Mouse (Mus musculus) adrenal gland, adult (tissue): ENCODE measurements around the gene Olfr979.
"Not testable (repeated sequence)": the region's sequence is repeated elsewhere in the genome, so short reads cannot be mapped to it uniquely, and the experiment has no call there.

Experiments used
- DNase-seq, 2 experiments: peaks; one replicate each; pipeline ENCODE4 v3.0.0; 2022 to 2023; ENCODE audit warnings: low spot score in 1 of 2; ENCODE audit not compliant: inconsistent age in 2 of 2

Olfr979 gene

DNA sequence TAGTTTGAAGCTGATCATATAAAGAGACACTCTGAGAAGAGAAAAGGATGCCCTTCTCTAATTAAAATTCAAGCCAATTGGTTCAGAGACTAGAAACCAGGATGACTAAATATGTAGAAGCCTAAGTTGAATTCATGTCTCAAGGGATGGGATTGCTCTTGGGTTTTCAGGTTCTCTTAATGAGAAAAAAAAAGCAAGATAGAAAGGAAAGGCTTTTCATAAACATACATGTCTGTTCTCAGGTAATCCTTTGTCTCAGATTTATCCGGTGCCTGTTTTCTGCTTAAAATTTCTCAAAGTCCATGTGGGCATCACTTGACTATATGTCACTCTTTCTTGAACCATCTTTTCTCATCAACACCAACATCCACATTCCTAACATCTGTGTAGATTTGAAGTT is at the start of gene Olfr979:
Gene Olfr979 (minus strand): TSS at position 101 of the 400 bp plus-strand sequence.
- no peak for DNase-seq

DNA sequence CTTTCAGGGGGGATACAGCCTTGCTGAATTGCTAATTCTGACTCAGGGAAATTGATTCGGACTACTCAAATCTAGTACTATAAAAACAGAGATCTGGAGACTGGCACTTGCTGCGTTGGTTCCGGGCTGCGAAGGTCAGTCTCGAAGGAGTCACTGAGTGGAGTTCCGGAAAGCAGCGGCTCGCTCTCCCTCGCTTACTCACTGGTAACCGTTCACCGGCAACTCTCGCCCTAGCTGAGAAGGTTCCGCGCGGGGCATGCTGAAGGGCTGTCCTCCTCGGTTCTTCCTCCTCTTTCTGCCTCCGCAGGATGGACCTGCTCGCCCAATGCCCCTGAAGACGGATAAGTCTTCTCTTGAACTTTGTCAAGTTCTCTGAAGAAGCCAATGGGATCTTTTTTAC is 46.9 kb upstream of the Olfr979 start:
- no peak for DNase-seq

DNA sequence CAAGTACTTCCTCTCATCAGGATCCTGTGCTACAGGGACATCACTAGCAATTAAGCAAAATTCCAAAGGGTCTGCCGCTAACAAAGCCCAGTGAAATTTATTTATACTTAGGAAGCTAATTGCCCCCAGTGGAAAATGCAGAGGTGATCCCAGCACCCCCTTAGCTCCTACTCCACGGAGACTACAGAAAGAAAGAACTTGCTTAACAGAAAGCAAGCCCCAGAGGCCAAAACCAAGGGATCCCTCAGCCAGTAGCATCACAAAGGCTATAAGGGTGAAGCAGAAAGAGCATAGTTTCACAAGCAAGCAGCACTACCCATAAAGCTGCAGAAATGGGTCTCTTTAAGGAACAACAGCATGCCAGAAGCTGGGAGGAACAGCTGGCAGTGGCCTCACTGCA is 17.9 kb upstream of the Olfr979 start, which contains the start of gene Olfr981:
Gene Olfr981 (plus strand): TSS at position 301 of the 400 bp plus-strand sequence.
- no peak for DNase-seq

DNA sequence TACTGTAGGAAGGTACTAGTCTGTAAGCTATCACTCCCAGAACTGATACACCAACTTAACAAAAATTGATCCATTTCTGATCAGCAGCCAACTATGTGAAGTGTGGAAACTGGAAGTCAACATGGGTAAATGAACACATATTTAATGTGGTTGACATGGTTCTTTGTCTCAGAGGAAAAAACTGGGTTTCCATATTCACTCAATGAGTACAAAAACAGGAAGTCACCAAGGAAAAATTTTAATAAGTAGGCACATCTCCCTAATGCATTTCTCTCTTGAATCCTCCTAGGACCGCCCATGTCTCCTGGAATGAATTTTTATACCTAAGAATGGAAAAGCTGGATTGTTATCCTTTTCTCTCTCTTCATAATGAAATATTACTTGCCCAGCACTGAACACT is 6.2 kb upstream of the Olfr979 start, which contains the start of gene Olfr980:
Gene Olfr980 (minus strand): TSS at position 101 of the 400 bp plus-strand sequence.
- no peak for DNase-seq

DNA sequence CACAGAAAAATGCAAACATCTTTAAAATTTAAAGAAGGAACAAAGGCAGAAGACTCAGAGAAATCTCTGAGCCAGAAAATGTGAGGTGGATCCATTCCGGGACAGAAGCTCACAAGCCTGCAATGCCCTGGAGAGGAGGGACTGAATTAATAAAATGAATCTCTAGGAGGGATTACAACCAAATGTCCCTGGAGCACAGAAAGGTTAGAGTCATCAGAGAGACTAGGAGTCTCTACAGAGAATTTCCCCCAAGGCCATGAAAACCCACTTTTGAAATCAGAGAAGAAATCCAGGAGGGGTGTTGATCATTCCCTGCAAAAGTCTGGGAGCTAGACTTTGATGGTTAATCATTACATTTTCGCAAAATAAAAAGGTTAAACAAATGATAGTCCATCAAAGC is 11.5 kb downstream of the Olfr979 start, which contains the start of gene Olfr978:
Gene Olfr978 (plus strand): TSS at position 301 of the 400 bp plus-strand sequence.
- DNase-seq, result no peak

DNA sequence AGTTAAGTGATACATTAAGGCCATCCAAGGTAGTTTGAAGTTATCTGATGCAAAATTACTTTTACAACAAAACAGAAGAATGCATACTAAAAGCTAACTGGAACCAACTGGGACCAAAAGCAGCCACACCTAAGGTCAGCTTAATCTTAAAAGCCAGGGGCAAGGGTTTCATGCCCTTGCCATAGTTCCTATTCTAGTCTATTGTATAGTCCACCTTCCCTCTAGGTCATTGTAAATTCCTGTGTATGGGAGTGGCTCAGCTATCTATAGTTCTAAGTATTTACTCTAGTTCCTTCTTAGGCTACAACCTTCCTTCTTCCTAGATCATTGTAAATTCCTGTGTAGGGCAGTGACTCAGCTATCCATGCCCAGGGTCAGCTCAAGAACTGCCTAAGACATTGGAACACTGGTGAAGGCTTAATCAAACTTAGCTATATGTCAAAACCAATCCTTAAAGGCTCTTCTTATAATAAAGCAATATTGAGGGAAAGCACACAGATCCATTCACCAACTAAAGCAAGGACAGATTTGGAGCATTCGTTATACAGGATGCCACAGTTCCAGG is 26.6 kb downstream of the Olfr979 start:
- DNase-seq, result not testable (repeated sequence)

DNA sequence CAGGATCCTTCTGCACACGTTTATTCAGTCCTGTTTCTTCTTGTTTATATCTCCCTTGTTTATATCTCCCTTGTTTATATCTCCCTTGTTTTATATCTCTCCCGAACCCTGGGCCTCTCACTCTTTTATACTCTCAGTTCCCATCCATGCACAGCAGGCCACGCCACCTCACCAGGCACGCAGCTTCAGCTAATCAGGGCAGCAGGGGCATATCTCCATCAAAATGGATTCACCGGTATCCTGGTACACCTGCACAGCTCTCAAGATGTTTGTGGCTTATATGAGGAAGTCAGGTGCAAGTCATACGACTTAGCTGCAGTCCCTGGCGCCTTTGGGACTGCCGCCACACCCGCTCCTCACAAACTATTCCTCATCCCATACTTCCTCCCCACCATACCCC is 42.2 kb downstream of the Olfr979 start, which contains the start of gene Olfr976:
Gene Olfr976 (minus strand): TSS at position 101 of the 400 bp plus-strand sequence.
- DNase-seq, result not testable (repeated sequence)

DNA sequence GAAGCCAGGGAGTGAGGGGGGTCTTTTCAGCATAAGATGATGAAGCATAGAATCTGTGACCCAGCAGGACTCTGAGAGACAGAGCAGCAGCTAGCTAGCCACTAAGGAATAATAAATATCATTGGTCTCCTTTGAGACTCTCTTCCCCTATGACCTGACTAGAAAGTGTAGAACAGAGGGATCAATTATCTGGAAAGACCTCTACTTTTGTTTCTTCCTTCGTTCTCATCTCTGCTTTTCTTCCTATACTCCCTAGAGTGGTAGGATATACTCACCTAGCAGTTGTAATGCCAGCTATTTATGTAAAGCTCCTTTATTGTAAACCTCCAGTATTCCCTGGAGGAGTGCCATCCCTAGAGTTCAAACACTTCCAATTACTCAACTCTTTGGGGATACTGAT is 51.3 kb downstream of the Olfr979 start, which contains the start of gene Olfr975:
Gene Olfr975 (minus strand): TSS at position 101 of the 400 bp plus-strand sequence.
- no peak for DNase-seq
